Mouse (Mus musculus): ENCODE measurements at regions not wholly inside any gene's neighbourhood (a gene's known extent, or its start where the extent isn't known, plus 50 kb on each side); places are given as distances from the start of the nearest gene placed in this dataset.

GRCm38 (mm10) chr13:31339386-31339785 is 216.5 kb upstream of the Foxq1 start:
- DNase-seq: no peak

GRCm38 (mm10) chr13:31339901-31340300 is 216.0 kb upstream of the Foxq1 start:
- DNase-seq: no peak

GRCm38 (mm10) chr13:31340363-31340948 is 215.5 kb upstream of the Foxq1 start:
- DNase-seq: no peak

- no peak for DNase-seq
Measured at GRCm38 (mm10) chr13:31341282-31342100, 214.4 kb upstream of the Foxq1 start.

- no peak for DNase-seq
Measured at GRCm38 (mm10) chr13:31346205-31346604, 209.7 kb upstream of the Foxq1 start.

GRCm38 (mm10) chr13:31347000-31347399 is 208.9 kb upstream of the Foxq1 start:
- DNase-seq: no peak

GRCm38 (mm10) chr13:31349671-31350070 is 206.3 kb upstream of the Foxq1 start:
- no peak for DNase-seq

- DNase-seq: no peak
Measured at GRCm38 (mm10) chr13:31351481-31351880, 204.5 kb upstream of the Foxq1 start.

- no peak for DNase-seq
Measured at GRCm38 (mm10) chr13:31352825-31353224, 203.1 kb upstream of the Foxq1 start.

GRCm38 (mm10) chr13:31359353-31359752 is 196.6 kb upstream of the Foxq1 start:
- DNase-seq: no peak

- DNase-seq: no peak
Measured at GRCm38 (mm10) chr13:31362386-31362785, 193.5 kb upstream of the Foxq1 start.

- no peak for DNase-seq
Measured at GRCm38 (mm10) chr13:31364369-31364768, 191.6 kb upstream of the Foxq1 start.

- DNase-seq: no peak
Measured at GRCm38 (mm10) chr13:31367226-31367625, 188.7 kb upstream of the Foxq1 start.

- DNase-seq: no peak
Measured at GRCm38 (mm10) chr13:31369182-31369581, 186.8 kb upstream of the Foxq1 start.

GRCm38 (mm10) chr13:31370873-31371272 is 185.1 kb upstream of the Foxq1 start:
- no peak for DNase-seq

- DNase-seq: no peak
Measured at GRCm38 (mm10) chr13:31374006-31374405, 181.9 kb upstream of the Foxq1 start.

- no peak for DNase-seq
Measured at GRCm38 (mm10) chr13:31393421-31394215, 162.3 kb upstream of the Foxq1 start.

- no peak for DNase-seq
Measured at GRCm38 (mm10) chr13:31396216-31396910, 159.6 kb upstream of the Foxq1 start.

- DNase-seq: no peak
Measured at GRCm38 (mm10) chr13:31397246-31397645, 158.7 kb upstream of the Foxq1 start.

- no peak for DNase-seq
Measured at GRCm38 (mm10) chr13:31400401-31400800, 155.5 kb upstream of the Foxq1 start.

GRCm38 (mm10) chr13:31405312-31405711 is 150.6 kb upstream of the Foxq1 start:
- no peak for DNase-seq

- DNase-seq: no peak
Measured at GRCm38 (mm10) chr13:31408439-31409122, 147.4 kb upstream of the Foxq1 start.

All from thymus, postnatal 4 days (tissue).